Mouse (Mus musculus) bone marrow, adult 2 months (tissue): ENCODE results near the gene Plch2.

Experiments used
- CTCF ChIP-seq: fragments of 200-500 bp; IDR thresholded peaks from 2 replicates; pipeline ENCODE4 v1.5.1; 2011; ENCODE audit warnings: low read length, control low read depth; ENCODE audit not compliant: control insufficient read depth, insufficient read depth
- POLR2A ChIP-seq: fragments of 200-500 bp; IDR thresholded peaks from 2 replicates; pipeline ENCODE4 v1.6.1; 2011; ENCODE audit warnings: low read depth, mild to moderate bottlenecking, control low read depth, low read length, borderline replicate concordance; ENCODE audit not compliant: control insufficient read depth

GRCm38 (mm10) chr4:154961226-154961738 lies 95.3 kb downstream of the Plch2 start:
- TF ChIP-seq CTCF (peak; percentile 6; the same call in 1 of the 2 replicates), POLR2A (peak; percentile 19; the same call in 1 of the 2 replicates)
